Mouse (Mus musculus) gastrocnemius, postnatal 10 days (tissue): ENCODE measurements around the gene Pogz. TPM values are rescaled to one million over a fixed set of nuclear protein-coding genes. Genes with fewer than 3 reads are reported as not detected.
"Not testable (repeated sequence)": the region's sequence is repeated elsewhere in the genome, so short reads cannot be mapped to it uniquely, and the experiment has no call there.

Experiments used
- DNase-seq: peaks from one replicate; pipeline ENCODE4 v3.0.0; 2021; ENCODE audit warnings: mixed read lengths
- total RNA-seq, 2 experiments: library from RNA; stranded (reverse); gene quantifications; 2 replicates each; pipeline ENCODE4 v1.2.3; 2021

The Pogz gene
- total RNA-seq, 2 experiments from 2014 or later: 23.9 to 27.8 TPM

DNA sequence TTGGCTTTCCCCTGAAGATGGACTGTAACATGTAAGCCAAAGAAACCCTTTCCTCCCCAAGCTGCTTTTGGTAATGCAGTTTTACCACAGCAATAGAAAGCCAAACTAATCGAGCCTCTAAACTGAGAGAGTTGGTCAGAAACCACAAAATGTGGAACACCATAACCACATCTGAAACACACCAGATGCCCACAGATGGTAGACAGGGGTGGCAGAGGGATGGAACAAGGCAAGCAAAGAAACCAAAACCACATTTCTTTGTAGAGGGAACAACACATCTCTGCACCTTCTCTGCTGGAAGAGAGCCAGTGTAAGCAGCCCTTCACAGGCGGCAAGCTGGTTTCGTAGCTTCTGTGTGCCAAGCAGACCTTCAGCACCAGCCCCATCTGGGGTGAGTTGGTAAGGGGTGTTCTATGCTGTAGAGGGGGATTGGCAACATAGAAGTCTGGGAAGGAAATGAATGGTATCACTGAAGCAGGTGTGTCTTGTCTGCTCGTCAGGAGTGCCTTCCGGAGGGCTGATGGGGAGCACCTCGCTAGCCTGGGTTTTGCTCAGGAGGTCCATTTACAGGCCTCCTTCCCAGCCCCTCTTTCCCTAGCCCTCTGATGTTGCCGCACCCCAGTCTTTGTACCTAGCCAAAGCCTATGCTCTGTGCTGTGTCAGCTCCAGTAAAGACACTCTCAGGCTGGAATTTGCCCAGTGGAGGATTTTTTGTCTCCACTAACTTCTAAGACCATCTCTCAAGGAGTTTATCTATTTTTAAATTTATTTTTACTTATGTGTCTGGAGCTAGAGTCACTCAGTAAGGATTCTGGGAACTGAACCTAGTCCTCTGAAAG lies 78.8 kb downstream of the Pogz start:
- DNase-seq: no peak

DNA sequence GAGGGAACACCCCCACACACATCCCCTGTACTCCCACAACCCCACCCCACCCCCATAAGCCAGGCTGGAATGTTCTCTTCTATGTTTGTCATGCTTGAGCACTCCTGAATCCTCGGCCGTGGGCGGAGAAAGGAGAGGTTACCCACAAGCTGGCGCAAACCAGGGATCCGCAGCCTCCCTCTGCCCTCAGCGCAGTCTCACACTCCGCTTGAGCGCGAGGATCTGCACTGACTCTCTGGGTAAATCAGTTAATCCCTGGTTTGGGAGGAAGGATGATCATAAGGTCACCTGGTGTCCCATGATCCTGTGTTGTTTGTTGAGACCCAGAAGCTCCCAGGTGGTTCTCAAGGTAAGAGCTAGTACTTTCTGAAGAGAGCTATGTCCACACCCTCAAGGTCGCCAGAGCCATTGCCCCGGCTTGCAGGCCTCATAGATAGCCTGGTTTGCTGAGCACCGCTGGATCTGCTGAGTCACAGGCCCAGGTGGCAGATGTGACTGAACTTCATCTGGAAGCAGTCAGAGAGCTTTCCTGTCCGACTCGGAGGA lies 80.5 kb downstream of the Pogz start:
- DNase-seq: no peak

DNA sequence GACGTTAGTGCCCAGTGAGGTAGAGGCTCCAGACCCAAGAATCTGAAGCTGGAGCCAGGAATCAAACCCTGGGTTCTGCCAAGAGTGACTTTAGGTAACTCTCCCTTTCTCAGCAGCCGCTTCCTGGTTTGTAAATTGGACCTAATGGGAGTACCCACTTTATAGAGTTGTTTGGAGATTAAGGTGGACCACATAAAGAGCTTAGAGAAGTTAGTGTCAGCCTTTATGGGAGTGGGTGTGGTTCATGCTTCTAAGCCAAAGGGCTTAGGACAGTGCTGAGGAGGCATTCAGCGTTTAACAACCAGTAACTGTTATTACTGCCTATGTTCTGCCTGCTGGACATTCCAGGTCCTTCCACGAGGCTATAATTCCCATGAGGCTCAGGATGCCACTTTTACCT lies 81.5 kb downstream of the Pogz start:
- DNase-seq: no peak

DNA sequence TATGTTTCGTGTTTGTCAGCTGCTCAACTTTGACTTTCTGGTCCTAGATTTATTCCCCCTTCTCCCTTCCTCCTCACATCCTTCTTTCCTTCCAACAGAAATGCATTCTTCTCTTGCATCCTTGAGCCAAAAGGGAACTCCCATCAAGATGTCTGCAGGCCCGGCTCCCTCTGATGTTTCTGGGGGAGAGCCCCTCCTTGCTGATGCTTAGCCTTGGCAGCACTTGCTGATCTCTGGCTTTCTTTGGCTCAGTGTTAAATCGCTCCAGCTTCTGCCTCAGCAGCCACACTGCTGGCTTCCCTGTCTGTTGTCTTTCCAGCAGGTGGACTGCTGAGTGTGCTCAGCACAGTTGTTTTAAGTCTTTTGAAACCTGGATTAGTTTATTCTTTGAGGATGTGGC lies 83.7 kb downstream of the Pogz start:
- no peak for DNase-seq

DNA sequence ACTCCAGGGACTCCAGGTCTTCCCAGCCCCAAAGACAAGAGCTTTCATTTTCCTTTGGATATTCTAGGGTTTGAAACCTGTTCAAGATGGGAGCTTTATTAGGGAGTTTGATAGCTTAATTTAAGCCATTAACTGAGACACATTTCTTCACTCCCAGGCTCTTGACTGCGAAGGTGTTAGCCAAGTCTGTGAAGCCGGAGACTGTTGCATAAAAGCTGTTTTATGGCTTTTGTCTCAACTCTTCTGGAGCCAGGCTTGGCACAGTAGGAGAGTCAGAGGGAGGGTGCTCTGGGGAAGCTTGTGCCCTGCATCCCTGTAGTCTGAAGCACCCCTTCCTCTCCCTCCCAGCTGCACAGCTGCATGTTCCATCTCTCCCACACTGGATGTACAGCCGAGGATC lies 85.0 kb downstream of the Pogz start:
- DNase-seq: no peak

DNA sequence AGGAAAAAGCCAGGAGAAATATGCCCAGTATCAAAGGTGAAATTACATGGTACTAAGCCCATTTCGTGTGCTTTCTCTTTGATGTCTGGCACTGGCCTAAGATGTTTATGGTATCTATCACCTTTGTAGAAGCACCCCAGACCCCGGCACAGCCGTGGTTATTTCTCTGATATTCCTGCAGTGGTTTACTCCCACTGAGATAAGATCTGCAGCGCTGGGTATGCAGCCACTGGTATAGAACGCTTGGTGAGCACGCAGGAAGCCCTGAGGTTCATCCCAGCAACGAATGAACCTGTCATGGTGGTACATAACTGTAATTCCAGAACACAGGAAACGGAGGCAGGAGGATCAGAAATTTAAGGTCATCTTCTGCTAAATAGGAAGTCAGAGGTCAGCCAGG lies 87.3 kb downstream of the Pogz start:
- no peak for DNase-seq

DNA sequence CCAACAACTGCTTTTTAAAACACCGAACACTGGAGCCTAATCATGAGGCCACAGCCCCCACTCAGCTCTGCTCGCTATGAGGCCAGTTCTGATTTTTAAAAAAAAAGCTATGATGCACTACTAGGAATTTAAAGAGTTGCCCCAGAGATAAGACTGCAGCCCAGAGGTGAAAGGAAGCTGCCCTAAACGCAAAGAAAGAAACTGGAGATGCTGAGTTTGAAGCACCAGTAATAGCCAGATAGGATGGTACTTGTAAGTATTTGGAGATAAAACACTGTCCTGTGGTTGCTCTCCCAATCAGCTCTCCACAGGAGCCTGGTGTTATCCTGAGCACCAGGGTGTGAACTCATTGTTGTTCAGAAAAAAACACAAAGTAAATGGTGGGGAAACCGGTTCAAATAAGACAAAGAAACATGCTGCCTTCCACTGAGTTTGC lies 89.0 kb downstream of the Pogz start:
- DNase-seq: not testable (repeated sequence)

DNA sequence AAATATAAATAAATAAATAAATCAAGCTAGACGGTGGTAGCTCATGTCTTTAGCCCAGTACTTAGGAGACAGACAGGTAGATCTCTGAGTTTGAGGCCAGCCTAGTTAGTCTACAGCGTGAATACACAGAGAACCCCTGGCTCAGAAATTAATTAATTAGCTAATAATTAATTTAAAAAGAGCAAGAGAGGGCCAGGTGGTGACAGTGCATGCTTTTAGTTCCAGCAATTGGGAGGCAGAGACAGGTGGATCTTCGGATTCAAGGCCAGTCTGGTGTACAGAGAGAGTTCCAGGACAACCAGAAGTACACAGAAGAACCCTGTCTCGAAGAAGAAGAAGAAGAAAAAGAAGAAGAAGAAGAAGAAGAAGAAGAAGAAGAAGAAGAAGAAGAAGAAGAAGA lies 91.6 kb downstream of the Pogz start:
- DNase-seq: not testable (repeated sequence)

DNA sequence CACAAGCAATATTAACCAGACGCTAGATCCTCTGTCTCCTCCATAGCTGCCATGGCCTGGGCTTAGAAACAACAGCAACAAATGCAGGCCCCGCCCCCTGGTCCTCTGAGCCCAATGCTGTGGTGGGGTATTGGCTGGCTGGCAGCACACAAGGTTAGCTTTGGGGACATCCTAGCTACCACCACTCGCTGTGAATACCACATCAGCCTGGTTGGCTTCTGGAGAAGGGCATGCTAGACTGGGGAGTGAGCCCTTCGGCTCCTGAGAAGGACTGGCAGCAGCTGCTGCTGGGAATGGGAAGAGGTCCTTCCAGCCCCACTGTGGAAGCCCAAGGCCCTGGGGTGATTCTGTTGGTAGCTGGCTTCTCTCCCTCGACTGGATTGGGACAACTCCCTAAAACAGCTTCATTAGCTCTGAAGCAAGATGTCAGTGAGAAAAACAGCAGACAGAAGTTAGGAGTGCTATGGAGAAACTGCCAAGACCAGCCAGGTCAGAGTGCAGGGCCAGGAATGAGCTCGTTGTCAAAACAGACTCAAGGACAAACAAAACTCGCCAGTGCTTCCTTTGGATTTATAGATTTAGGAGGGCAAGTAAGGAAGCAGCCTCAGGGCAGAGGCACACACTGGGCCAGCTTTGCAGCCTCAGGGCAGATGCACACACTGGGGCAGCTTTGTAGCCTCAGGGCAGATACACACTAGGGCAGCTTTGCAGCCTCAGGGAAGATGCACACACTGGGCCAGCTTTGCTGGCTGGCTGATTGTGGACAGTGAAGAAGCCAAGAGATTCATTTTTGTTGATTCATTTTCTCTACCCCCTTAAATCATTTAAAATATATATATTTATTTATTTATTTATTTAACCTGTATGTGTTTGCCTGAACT lies 93.3 kb downstream of the Pogz start:
- DNase-seq: not testable (repeated sequence)

DNA sequence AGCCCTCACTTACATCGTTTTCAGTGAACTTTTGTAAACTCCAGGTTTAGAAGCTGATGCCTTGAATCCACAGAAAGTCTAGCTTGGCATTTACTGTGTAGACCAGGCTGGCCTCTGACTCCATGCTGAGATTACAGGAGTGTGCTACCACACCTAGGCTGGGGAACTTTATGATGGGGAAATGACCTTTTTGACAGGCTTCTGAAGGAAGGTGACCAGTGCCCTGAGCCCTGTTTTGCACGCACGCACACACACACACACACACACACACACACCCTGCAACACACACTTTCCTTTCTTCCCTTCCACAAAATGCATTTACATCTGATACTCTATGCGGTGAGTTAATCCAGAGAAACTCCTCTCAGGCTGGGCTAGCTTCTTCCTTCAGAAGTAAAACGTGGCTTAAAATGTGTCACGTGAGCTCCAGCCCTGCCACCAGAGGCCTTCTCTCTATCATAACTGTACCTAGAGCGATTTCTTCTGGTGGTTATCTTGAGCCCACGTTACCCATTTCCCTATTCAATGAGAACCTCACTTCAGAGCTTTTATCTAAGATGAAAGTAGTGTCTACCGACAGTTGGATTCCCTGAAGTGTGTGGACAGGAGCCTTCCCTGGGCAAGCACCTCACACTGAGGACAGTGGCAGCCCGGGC lies 94.2 kb downstream of the Pogz start:
- not testable (repeated sequence) for DNase-seq

Other genes with a start within 250 kb of the Pogz start
- gene Gm10972, start 194.5 kb upstream of the Pogz start, total RNA-seq: not detected
- 1 to 10 TPM; 1.1 to 1.2 TPM for gene Tuft1, start 178.7 kb upstream of the Pogz start, total RNA-seq
- 1 to 10 TPM in 1 of 2 experiments, under 1 TPM in 1; 0.54 to 2.0 TPM for gene Selenbp2, start 144.0 kb upstream of the Pogz start, total RNA-seq
- gene Cgn, start 51.1 kb upstream of the Pogz start, total RNA-seq: under 1 TPM; 0.29 to 0.38 TPM
- 100 to 1,000 TPM; 240 to 255 TPM for gene Psmb4, start 49.4 kb downstream of the Pogz start, total RNA-seq
- 1 to 10 TPM; 8.3 to 8.6 TPM for gene Selenbp1, start 95.5 kb downstream of the Pogz start, total RNA-seq
- gene Rfx5, start 116.5 kb downstream of the Pogz start, total RNA-seq: 10 to 100 TPM in 1 of 2 experiments, 1 to 10 TPM in 1; 7.6 to 11.5 TPM
- 10 to 100 TPM; 31.0 to 32.7 TPM for gene Pi4kb, start 137.2 kb downstream of the Pogz start, total RNA-seq
- gene Zfp687, start 177.9 kb downstream of the Pogz start, total RNA-seq: 10 to 100 TPM; 20.2 to 22.6 TPM
- 100 to 1,000 TPM; 167 to 176 TPM for gene Psmd4, start 205.0 kb downstream of the Pogz start, total RNA-seq